Mouse (Mus musculus): Measurements from ENCODE around the gene Nt5c1b.

DNA sequence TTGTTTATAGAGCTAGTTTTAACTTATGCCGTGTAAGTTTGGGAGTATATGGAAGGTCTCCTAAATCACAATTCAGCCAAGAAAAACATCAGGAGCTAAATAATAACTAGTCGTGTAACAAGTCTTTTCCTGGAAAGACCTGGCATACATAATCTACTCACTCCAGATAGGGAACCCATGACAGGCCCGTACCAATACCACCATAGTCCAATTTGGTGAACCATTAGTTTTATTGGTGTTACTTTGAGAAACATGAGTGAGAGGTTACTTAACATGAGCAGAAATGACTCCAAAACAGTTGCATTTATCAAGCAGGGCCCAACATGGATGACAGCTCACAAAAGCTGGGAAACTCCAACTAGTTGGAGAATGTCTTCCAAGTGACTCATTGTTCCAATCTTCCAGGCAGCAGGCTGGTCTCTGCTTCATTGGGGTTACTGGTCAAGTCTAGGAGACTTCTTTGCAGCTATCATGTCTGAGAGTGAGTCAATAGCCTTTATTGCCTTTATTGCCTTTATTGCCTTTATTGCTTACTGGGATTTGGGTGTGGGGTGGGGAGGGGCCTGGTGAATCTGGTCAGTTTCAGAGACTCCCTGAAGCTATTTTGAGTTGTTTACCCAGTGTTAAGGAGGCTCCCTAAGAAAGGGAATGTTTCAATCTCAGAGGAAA is 40.9 kb downstream of the Nt5c1b start:
- TF ChIP-seq CTCF (IDR thresholded peaks at IDR 0.05; ENCODE audit: control insufficient read depth, insufficient read depth, insufficient read length): no peak
- TF ChIP-seq MAX (IDR thresholded peaks at IDR 0.05): no peak
- no peak for TF ChIP-seq USF1 (IDR thresholded peaks at IDR 0.05; ENCODE audit: low read depth)
- TF ChIP-seq FOSL1 (IDR thresholded peaks at IDR 0.05; ENCODE audit: insufficient read depth, low read length, poor library complexity, severe bottlenecking): no peak
- no peak for TF ChIP-seq MYOG (IDR thresholded peaks at IDR 0.05; ENCODE audit: control insufficient read depth, extremely low read depth, insufficient read length)
